Mouse (Mus musculus) kidney, adult 8-10 months (tissue): ENCODE measurements around the gene Coa7.
"Not testable (repeated sequence)": the region's sequence is repeated elsewhere in the genome, so short reads cannot be mapped to it uniquely, and the experiment has no call there.

Source experiments
- DNase-seq, 2 experiments: peaks; one replicate each; pipeline ENCODE4 v3.0.0; 2022

Gene Coa7

GRCm38 (mm10) chr4:108345826-108346225 is 17.9 kb downstream of the Coa7 start:
- DNase-seq = no peak

GRCm38 (mm10) chr4:108347111-108347510 is 19.2 kb downstream of the Coa7 start:
- no peak for DNase-seq

GRCm38 (mm10) chr4:108348256-108348875 is 20.4 kb downstream of the Coa7 start:
- DNase-seq = no peak

DNA sequence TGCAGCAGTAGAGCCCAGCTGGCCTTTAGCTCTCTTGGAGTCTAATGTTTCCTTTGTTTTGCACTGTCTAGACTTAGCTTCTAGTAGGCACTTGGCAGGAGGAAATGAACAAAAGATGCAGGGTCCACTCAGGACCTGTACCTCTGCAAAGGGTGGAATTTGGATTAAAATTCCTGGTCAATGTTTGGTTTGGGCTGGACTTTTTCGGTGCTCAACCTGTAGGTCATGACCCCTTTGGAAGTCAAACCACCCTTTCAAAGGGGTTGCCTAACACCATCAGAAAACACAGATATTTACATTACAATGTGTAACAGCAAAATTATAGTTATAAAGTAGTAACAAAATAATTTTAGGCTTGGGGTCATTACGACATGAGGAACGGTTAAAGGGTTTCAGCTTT is 21.1 kb downstream of the Coa7 start:
- no peak for DNase-seq

DNA sequence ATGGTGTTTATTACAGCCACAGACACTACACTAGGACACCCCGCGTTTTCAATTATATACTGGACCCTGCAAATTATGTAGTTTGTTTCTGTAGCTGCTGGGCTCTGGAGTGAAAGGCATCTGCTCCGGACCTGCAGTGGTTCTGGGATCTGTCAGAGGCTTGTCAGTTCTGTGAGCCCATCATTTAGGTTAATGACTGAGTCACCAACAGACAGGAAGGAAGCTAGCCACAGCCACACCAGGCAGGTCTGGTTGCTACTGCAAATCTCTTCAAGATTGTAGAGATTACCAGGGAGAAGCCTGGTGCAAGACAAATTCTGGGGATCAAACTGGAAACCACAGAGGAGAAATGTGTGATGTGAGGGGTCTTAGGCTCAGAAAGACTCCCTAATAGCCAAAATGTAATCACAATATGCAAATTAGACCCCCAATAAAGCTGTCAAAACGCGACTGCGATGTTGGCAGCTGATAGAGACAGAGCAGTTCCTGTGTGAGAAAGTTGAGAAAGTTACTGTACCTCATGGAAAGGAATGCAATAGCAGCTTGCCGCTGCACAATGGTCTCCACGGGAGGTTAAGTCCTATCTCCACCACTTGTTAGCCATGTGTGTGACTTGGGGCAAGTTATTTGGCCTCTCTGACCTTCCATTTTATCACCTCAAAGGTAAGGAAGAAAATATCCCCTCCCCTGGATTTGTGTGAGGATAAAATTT is 22.1 kb downstream of the Coa7 start:
- DNase-seq = no peak

- DNase-seq = no peak
Observed at GRCm38 (mm10) chr4:108350819-108351218, 22.9 kb downstream of the Coa7 start.

GRCm38 (mm10) chr4:108353591-108353990 is 25.7 kb downstream of the Coa7 start:
- DNase-seq = not testable (repeated sequence)

GRCm38 (mm10) chr4:108357458-108357857 is 29.5 kb downstream of the Coa7 start:
- peak; percentile 39 to 44 for DNase-seq

GRCm38 (mm10) chr4:108358498-108358897 is 30.6 kb downstream of the Coa7 start:
- no peak for DNase-seq

DNA sequence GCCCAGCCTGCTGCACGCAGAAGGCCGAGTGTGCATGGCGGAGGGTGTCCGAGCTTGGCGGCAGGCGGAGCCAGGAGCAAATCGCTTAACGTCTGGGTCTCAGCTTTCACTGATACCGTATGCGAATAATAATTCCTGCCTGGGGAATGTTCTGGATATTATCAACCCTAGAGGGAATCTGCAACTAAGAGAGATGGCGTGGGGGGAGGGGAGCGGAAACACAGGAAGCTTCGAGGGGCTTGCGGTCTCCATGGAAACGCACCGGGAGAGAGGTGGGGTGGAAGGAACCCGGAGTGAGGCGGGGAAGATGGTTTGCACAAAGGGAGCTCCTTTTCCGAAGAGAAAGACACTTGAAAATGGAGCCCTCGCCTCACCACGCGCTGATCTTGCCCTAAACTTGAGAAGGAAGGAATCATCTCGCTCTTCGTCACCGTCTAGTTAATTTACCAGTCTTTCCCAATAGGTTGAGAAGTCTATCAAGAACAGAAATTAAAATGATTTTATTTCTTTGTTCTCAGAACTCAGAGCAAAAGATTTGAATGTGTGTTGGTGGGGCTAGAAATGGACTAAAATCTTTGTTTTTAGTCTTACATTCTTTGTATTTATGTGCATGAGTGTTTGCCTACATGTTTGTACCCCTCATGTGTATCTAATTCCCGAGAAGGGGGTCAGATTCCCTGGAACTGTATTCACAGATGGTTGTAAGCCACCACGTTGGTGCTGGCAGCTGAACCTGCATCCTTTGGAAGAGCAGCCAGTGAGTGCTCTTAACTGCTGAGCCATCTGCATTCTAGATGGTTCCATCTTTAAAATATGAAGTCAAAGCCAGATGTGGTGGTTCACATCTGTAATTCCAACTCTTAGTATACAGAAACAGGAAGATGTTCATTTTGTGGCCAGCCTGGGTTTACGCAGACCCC is 32.5 kb downstream of the Coa7 start:
- DNase-seq = no peak

- DNase-seq = peak; percentile 45 to 53
Observed at GRCm38 (mm10) chr4:108362321-108363261, 34.7 kb downstream of the Coa7 start.

- no peak for DNase-seq
Observed at GRCm38 (mm10) chr4:108363355-108364110, 35.6 kb downstream of the Coa7 start.

GRCm38 (mm10) chr4:108364111-108364476 is 36.2 kb downstream of the Coa7 start:
- DNase-seq = no peak

DNA sequence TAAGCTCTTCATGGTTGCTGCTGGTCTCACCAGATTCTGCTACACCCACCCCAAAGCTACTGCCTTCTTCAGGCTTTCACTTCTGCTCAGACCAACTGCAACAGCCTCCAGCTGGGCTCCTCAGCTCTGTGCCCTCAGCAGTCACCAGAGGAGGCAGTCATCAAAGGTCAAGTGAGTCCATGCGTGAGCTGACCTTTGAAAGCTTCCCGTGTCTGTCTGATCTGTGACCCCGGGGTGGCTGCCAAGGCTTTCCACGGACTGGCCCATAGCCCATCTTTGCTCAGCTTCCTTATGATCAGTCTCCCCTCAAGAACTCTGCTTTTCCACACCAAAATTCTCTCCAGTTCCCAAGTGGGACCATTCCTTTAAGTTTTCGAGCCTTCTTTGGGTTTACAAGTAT is 41.3 kb downstream of the Coa7 start:
- peak; percentile 70 to 73 for DNase-seq

DNA sequence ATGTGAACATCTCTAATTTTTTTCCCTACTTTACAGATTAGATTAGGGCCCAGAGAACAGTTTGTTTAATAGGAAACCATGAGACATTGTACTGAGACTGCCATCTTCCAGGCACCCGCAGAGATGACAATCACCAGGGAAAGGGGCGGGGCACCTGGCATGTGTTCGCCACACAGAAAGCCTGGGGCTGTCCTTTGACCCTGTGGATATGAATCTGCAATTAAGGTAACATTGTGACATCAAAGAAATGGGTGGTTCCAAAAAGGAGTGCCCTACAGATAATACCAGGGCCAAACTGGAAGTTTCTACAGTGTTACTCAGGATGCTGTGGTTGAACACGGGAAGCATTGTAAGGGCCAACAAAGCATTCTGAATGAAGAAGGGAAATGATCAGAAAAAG is 42.5 kb downstream of the Coa7 start:
- DNase-seq = no peak

- no peak for DNase-seq
Observed at GRCm38 (mm10) chr4:108371421-108371820, 43.5 kb downstream of the Coa7 start.

- DNase-seq = no peak
Observed at GRCm38 (mm10) chr4:108372166-108372565, 44.2 kb downstream of the Coa7 start.

- DNase-seq = no peak
Observed at GRCm38 (mm10) chr4:108379476-108379875, 51.5 kb downstream of the Coa7 start.

DNA sequence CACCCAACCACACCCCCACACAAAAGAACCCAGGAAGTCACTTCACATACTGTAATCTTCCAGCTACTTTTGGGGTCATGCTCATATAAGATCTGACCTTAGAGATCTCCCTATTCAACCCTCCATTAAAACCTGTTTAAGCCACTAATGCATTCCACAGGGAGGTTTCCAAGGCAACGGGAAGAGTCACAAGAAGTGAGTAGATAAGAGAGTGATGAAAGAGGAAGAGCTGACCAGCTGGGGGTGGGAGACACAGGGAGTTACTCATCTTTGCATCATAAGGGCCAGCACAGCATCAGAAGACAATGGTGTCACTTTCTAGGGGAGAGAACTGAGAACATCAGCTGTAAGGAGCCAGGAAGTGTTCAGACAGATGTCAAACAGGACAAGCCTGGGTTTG is 52.2 kb downstream of the Coa7 start:
- no peak for DNase-seq

- DNase-seq = no peak
Observed at GRCm38 (mm10) chr4:108383183-108383714, 55.3 kb downstream of the Coa7 start, which contains the start of gene Shisal2a. Gene Shisal2a, minus strand, starts transcription at chr4:108383349.

GRCm38 (mm10) chr4:108386087-108386486 is 58.1 kb downstream of the Coa7 start:
- no peak for DNase-seq
